Mouse (Mus musculus): ENCODE measurements around the gene Edc3. TPM values are rescaled to one million over a fixed set of nuclear protein-coding genes. Genes with fewer than 3 reads are reported as not detected.

The Edc3 gene
- polyA plus RNA-seq, 1 experiment: 0.69 TPM

GRCm38 (mm10) chr9:57722371-57722770 lies 14.0 kb downstream of the Edc3 start:
- no peaks in the 10 kb centered on the region for H3K4me1 ChIP-seq (ENCODE audit: control insufficient read depth)
- H3K27me3 ChIP-seq (ENCODE audit: control insufficient read depth): no peaks in the 10 kb centered on the region
- peaks cover 83% of the 10 kb centered on the region for H3K36me3 ChIP-seq (ENCODE audit: control insufficient read depth)
- H3K4me3 ChIP-seq (replicated peaks): no peak overlapping the region
- TF ChIP-seq TAL1 (IDR thresholded peaks at IDR 0.05; ENCODE audit: low read length): no peak
- TF ChIP-seq GATA1 (IDR thresholded peaks at IDR 0.05; ENCODE audit: low read length): no peak
- no peaks in the 10 kb centered on the region for H3K9me3 ChIP-seq (ENCODE audit: control insufficient read depth, low read length)

GRCm38 (mm10) chr9:57723315-57723715 lies 15.0 kb downstream of the Edc3 start:
- Histone ChIP-seq H3K4me3 (replicated peaks) (no peak overlapping the region), H3K36me3 (ENCODE audit: control insufficient read depth) (peaks cover 84% of the 10 kb centered on the region), H3K9me3 (ENCODE audit: control insufficient read depth, low read length) (no peaks in the 10 kb centered on the region), H3K27me3 (ENCODE audit: control insufficient read depth) (no peaks in the 10 kb centered on the region), H3K4me1 (ENCODE audit: control insufficient read depth) (no peaks in the 10 kb centered on the region)
- TF ChIP-seq TAL1 (IDR thresholded peaks at IDR 0.05; ENCODE audit: low read length) (no peak), GATA1 (IDR thresholded peaks at IDR 0.05; ENCODE audit: low read length) (no peak)

GRCm38 (mm10) chr9:57723796-57724195 lies 15.5 kb downstream of the Edc3 start:
- TF ChIP-seq GATA1 (IDR thresholded peaks at IDR 0.05; ENCODE audit: low read length) (no peak), TAL1 (IDR thresholded peaks at IDR 0.05; ENCODE audit: low read length) (no peak)
- peaks cover 80% of the 10 kb centered on the region for H3K36me3 ChIP-seq (ENCODE audit: control insufficient read depth)
- no peaks in the 10 kb centered on the region for H3K4me1 ChIP-seq (ENCODE audit: control insufficient read depth)
- no peaks in the 10 kb centered on the region for H3K9me3 ChIP-seq (ENCODE audit: control insufficient read depth, low read length)
- no peaks in the 10 kb centered on the region for H3K27me3 ChIP-seq (ENCODE audit: control insufficient read depth)
- no peak overlapping the region for H3K4me3 ChIP-seq (replicated peaks)

GRCm38 (mm10) chr9:57724701-57725100 lies 16.4 kb downstream of the Edc3 start:
- H3K9me3 ChIP-seq (ENCODE audit: control insufficient read depth, low read length): no peaks in the 10 kb centered on the region
- TF ChIP-seq TAL1 (IDR thresholded peaks at IDR 0.05; ENCODE audit: low read length) (no peak), GATA1 (IDR thresholded peaks at IDR 0.05; ENCODE audit: low read length) (no peak)
- H3K4me1 ChIP-seq (ENCODE audit: control insufficient read depth): no peaks in the 10 kb centered on the region
- H3K36me3 ChIP-seq (ENCODE audit: control insufficient read depth): peaks cover 80% of the 10 kb centered on the region
- no peaks in the 10 kb centered on the region for H3K27me3 ChIP-seq (ENCODE audit: control insufficient read depth)
- no peak overlapping the region for H3K4me3 ChIP-seq (replicated peaks)

GRCm38 (mm10) chr9:57728312-57728711 lies 20.0 kb downstream of the Edc3 start:
- Histone ChIP-seq H3K4me3 (replicated peaks) (no peak overlapping the region), H3K4me1 (ENCODE audit: control insufficient read depth) (no peaks in the 10 kb centered on the region), H3K9me3 (ENCODE audit: control insufficient read depth, low read length) (no peaks in the 10 kb centered on the region), H3K27me3 (ENCODE audit: control insufficient read depth) (no peaks in the 10 kb centered on the region), H3K36me3 (ENCODE audit: control insufficient read depth) (peaks cover 81% of the 10 kb centered on the region)
- TF ChIP-seq TAL1 (IDR thresholded peaks at IDR 0.05; ENCODE audit: low read length): no peak
- TF ChIP-seq GATA1 (IDR thresholded peaks at IDR 0.05; ENCODE audit: low read length): no peak

GRCm38 (mm10) chr9:57733606-57734005 lies 25.3 kb downstream of the Edc3 start:
- TF ChIP-seq TAL1 (IDR thresholded peaks at IDR 0.05; ENCODE audit: low read length) (no peak), GATA1 (IDR thresholded peaks at IDR 0.05; ENCODE audit: low read length) (no peak)
- Histone ChIP-seq H3K4me3 (replicated peaks) (no peak overlapping the region), H3K4me1 (ENCODE audit: control insufficient read depth) (peaks cover 2% of the 10 kb centered on the region; the same call in 1 of the 2 replicates), H3K9me3 (ENCODE audit: control insufficient read depth, low read length) (no peaks in the 10 kb centered on the region), H3K36me3 (ENCODE audit: control insufficient read depth) (peaks cover 79% of the 10 kb centered on the region), H3K27me3 (ENCODE audit: control insufficient read depth) (no peaks in the 10 kb centered on the region)

- no peak overlapping the region for H3K4me3 ChIP-seq (replicated peaks)
- peaks cover 3% of the 10 kb centered on the region; the same call in 1 of the 2 replicates for H3K4me1 ChIP-seq (ENCODE audit: control insufficient read depth)
- TF ChIP-seq GATA1 (IDR thresholded peaks at IDR 0.05; ENCODE audit: low read length): no peak
- TF ChIP-seq TAL1 (IDR thresholded peaks at IDR 0.05; ENCODE audit: low read length): no peak
- no peaks in the 10 kb centered on the region for H3K9me3 ChIP-seq (ENCODE audit: control insufficient read depth, low read length)
- H3K27me3 ChIP-seq (ENCODE audit: control insufficient read depth): no peaks in the 10 kb centered on the region
- H3K36me3 ChIP-seq (ENCODE audit: control insufficient read depth): peaks cover 89% of the 10 kb centered on the region
Measured at GRCm38 (mm10) chr9:57739863-57740262, 31.5 kb downstream of the Edc3 start.

- no peak for TF ChIP-seq TAL1 (IDR thresholded peaks at IDR 0.05; ENCODE audit: low read length)
- TF ChIP-seq GATA1 (IDR thresholded peaks at IDR 0.05; ENCODE audit: low read length): no peak
- no peaks in the 10 kb centered on the region for H3K27me3 ChIP-seq (ENCODE audit: control insufficient read depth)
- H3K36me3 ChIP-seq (ENCODE audit: control insufficient read depth): peaks cover 99% of the 10 kb centered on the region
- no peaks in the 10 kb centered on the region for H3K9me3 ChIP-seq (ENCODE audit: control insufficient read depth, low read length)
- H3K4me1 ChIP-seq (ENCODE audit: control insufficient read depth): peaks cover 2% of the 10 kb centered on the region; the same call in 1 of the 2 replicates
- H3K4me3 ChIP-seq (replicated peaks): no peak overlapping the region
Measured at GRCm38 (mm10) chr9:57744462-57745091, 36.2 kb downstream of the Edc3 start.

GRCm38 (mm10) chr9:57747067-57747466 lies 38.7 kb downstream of the Edc3 start:
- H3K9me3 ChIP-seq (ENCODE audit: control insufficient read depth, low read length): no peaks in the 10 kb centered on the region
- H3K4me3 ChIP-seq (replicated peaks): no peak overlapping the region
- H3K4me1 ChIP-seq (ENCODE audit: control insufficient read depth): peaks cover 5% of the 10 kb centered on the region
- TF ChIP-seq GATA1 (IDR thresholded peaks at IDR 0.05; ENCODE audit: low read length): no peak
- TF ChIP-seq TAL1 (IDR thresholded peaks at IDR 0.05; ENCODE audit: low read length): no peak
- peaks cover 100% of the 10 kb centered on the region for H3K36me3 ChIP-seq (ENCODE audit: control insufficient read depth)
- H3K27me3 ChIP-seq (ENCODE audit: control insufficient read depth): no peaks in the 10 kb centered on the region

GRCm38 (mm10) chr9:57748137-57748536 lies 39.8 kb downstream of the Edc3 start:
- Histone ChIP-seq H3K36me3 (ENCODE audit: control insufficient read depth) (peaks cover 100% of the 10 kb centered on the region), H3K27me3 (ENCODE audit: control insufficient read depth) (no peaks in the 10 kb centered on the region), H3K4me1 (ENCODE audit: control insufficient read depth) (peaks cover 3% of the 10 kb centered on the region), H3K4me3 (replicated peaks) (no peak overlapping the region), H3K9me3 (ENCODE audit: control insufficient read depth, low read length) (no peaks in the 10 kb centered on the region)
- TF ChIP-seq GATA1 (IDR thresholded peaks at IDR 0.05; ENCODE audit: low read length) (no peak), TAL1 (IDR thresholded peaks at IDR 0.05; ENCODE audit: low read length) (no peak)
